Mouse (Mus musculus): ENCODE measurements around the gene Loxl1.

GRCm38 (mm10) chr9:58294527-58294926 is 18.5 kb downstream of the Loxl1 start:
- no peak for TF ChIP-seq GATA1 (IDR thresholded peaks at IDR 0.05; ENCODE audit: borderline replicate concordance, low read length)
- TF ChIP-seq FLI1 (IDR thresholded peaks at IDR 0.05; ENCODE audit: low read length), result no peak
